Mouse (Mus musculus): ENCODE measurements around the gene Bahcc1.

DNA sequence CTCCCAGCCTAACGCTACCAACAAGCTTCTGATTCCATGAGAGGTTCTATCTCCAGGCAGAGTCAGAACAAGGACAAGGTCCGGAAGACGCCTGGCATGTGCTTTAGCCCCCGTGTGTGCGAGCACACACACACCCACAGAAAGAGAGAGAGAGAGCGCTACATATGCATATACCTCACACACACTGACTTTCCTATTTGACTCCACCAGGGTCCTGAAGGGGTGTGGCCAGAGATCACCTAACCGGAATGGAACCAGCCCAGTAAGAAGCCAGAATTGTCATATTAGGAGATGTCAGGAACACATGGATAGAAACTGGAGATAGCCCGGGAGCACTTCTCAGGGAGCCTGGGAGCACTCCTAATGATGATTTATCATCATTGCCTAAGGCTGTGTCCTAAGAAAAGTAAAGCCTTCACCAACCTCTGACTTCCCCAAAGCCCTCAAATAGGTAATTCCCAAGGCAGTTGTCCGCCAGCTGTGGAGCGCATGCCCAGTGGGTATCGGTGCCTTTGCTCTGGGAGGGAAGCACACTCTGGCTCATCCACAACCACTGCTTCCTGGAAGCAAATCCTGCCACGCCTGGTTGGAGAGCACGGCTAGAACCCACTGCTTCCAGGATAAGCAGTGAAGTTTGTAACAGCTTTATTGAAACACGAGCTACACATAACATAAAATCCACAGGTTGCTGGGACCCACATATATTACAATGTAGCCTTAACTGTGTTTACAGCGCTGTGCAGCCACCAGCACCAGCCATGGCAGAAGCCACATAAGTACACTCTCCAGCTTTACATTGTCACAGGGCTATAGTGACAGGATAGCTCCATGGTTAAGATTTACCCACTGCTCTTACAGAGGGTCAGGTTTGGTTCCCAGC is 75.9 kb downstream of the Bahcc1 start:
- no peak for TF ChIP-seq ZC3H11A (IDR thresholded peaks at IDR 0.05; ENCODE audit: borderline replicate concordance, low read depth, low read length)
- no peak for TF ChIP-seq HCFC1 (IDR thresholded peaks at IDR 0.05; ENCODE audit: borderline replicate concordance, insufficient read depth, low read length)
- no peak for TF ChIP-seq MAFK (IDR thresholded peaks at IDR 0.05; ENCODE audit: insufficient read depth, low read depth, low read length)
- TF ChIP-seq ZNF384 (IDR thresholded peaks at IDR 0.05; ENCODE audit: low read depth, low read length), result no peak
- TF ChIP-seq CHD2 (IDR thresholded peaks at IDR 0.05; ENCODE audit: low read depth, low read length), result no peak

Measured in ES-E14 (cell line).